Mouse (Mus musculus) neural tube, embryonic 14.5 days (tissue): ENCODE data around the gene Adcy10. TPM values are rescaled to one million over a fixed set of nuclear protein-coding genes. Genes with fewer than 3 reads are reported as not detected.

Experiments used
- ATAC-seq: fragments of 200-750 bp; cut with Nextera tagmentation; 2 replicates; pipeline ENCODE4 v1.8.0; 2017; ENCODE audit warnings: low read depth, mild to moderate bottlenecking, moderate TSS enrichment, moderate library complexity
- H3K27ac ChIP-seq: fragments of 300-500 bp; sonication (generic); 2 replicates; pipeline ENCODE4 v1.5.1; 2014; ENCODE audit warnings: low read depth, mild to moderate bottlenecking, control low read depth, low read length, moderate library complexity, mixed read lengths
- H3K27me3 ChIP-seq: fragments of 300-500 bp; sonication (generic); 2 replicates; pipeline ENCODE4 v1.6.1; 2014; ENCODE audit warnings: low read length; ENCODE audit not compliant: control insufficient read depth, insufficient read depth
- H3K36me3 ChIP-seq: fragments of 300-500 bp; sonication (generic); 2 replicates; pipeline ENCODE4 v1.6.1; 2014; ENCODE audit warnings: low read length, mixed read lengths; ENCODE audit not compliant: control insufficient read depth, insufficient read depth
- H3K4me1 ChIP-seq: fragments of 300-500 bp; sonication (generic); 2 replicates; pipeline ENCODE4 v1.6.1; 2014; ENCODE audit warnings: low read length; ENCODE audit not compliant: control insufficient read depth, insufficient read depth
- H3K4me2 ChIP-seq: fragments of 300-500 bp; sonication (generic); 2 replicates; pipeline ENCODE4 v1.6.1; 2014; ENCODE audit warnings: mild to moderate bottlenecking, low read depth, low read length, control low read depth
- H3K4me3 ChIP-seq: fragments of 300-500 bp; sonication (generic); 2 replicates; pipeline ENCODE4 v1.5.1; 2014; ENCODE audit warnings: low read depth, low read length, control low read depth, mixed read lengths
- H3K9ac ChIP-seq: fragments of 300-500 bp; sonication (generic); replicated peaks from 2 replicates; pipeline ENCODE4 v1.6.1; 2014; ENCODE audit warnings: low read depth, mild to moderate bottlenecking, control low read depth, low read length, mixed read lengths
- H3K9me3 ChIP-seq: fragments of 300-500 bp; sonication (generic); 2 replicates; pipeline ENCODE4 v1.6.1; 2016; ENCODE audit warnings: low read length; ENCODE audit not compliant: control insufficient read depth
- WGBS: fragments of 180-500 bp; shearing (Covaris S2); extraction: QIAGEN DNeasy Blood & Tissue Kit; methylation state at CpG from one replicate; pipeline ENCODE4 v1.1.7; 2014; 5-methylcytosine and 5-hydroxymethylcytosine counted together
- polyA plus RNA-seq: library from polyadenylated mRNA; unstranded; fragments of >200 nt; fragmentation: Nextera tagmentation; extraction: Ambion mirVana; gene quantifications from 2 replicates; pipeline ENCODE4 v1.2.1, GENCODE M21; 2014

Gene Adcy10
- polyA plus RNA-seq, 1 experiment from 2014 or later = 0.28 TPM

DNA sequence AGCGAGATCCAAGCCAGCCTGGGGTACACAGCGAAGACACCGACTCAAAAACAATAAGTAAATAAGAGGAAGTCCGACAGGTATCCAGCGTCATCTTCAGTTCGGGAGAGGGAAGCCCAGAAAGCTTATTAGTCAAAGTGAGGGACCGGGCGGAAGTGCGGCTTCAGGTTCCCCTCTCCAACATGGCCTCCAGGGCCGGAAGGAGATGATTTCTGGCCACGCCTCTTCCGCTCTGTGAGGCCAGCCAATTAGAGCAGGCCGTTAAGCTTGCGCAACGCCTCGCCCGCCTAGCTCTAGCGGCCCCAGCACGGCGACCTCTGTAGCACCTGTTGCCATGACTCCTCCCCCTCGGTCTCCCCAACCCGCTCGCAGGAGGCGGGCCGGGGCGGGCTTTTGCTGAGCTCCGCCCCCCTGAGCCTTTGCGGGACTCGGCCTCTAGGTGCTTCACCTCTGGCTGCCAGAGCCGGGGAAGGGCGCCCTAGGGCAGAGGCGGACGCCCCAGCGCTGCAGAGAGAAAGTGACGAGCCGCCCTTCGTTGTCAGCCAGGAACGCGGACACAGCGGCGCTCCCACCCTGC, 24.1 kb upstream of the Adcy10 start:
- peak overlapping the region; percentile 92 for H3K4me2 ChIP-seq
- peak; percentile 98 for ATAC-seq
- no peaks in the 10 kb centered on the region for H3K36me3 ChIP-seq
- H3K4me1 ChIP-seq = peaks cover 4% of the 10 kb centered on the region; the same call in 1 of the 2 replicates
- peak overlapping the region; percentile 94 for H3K4me3 ChIP-seq
- under 1% methylated on average over 41 of the region's 41 CpGs for WGBS
- no peaks in the 10 kb centered on the region for H3K27me3 ChIP-seq
- H3K9ac ChIP-seq = peak overlapping the region; percentile 74
- H3K9me3 ChIP-seq = no peaks in the 10 kb centered on the region
- peak overlapping the region; percentile 98 for H3K27ac ChIP-seq

GRCm38 (mm10) chr1:165461681-165462080, 23.3 kb upstream of the Adcy10 start:
- peak overlapping the region; percentile 94 for H3K4me3 ChIP-seq
- WGBS = 3% methylated on average over 9 of the region's 9 CpGs
- no peaks in the 10 kb centered on the region for H3K27me3 ChIP-seq
- no peak for ATAC-seq
- H3K9me3 ChIP-seq = no peaks in the 10 kb centered on the region
- no peaks in the 10 kb centered on the region for H3K36me3 ChIP-seq
- peak overlapping the region; percentile 66 for H3K9ac ChIP-seq
- peaks cover 4% of the 10 kb centered on the region; the same call in 1 of the 2 replicates for H3K4me1 ChIP-seq
- peak overlapping the region; percentile 66; the same call in 1 of the 2 replicates for H3K27ac ChIP-seq
- peak overlapping the region; percentile 80 for H3K4me2 ChIP-seq

- no peak overlapping the region for H3K4me3 ChIP-seq
- H3K4me1 ChIP-seq = peaks cover 4% of the 10 kb centered on the region; the same call in 1 of the 2 replicates
- no peak overlapping the region for H3K9ac ChIP-seq
- no peaks in the 10 kb centered on the region for H3K9me3 ChIP-seq
- H3K27me3 ChIP-seq = no peaks in the 10 kb centered on the region
- H3K36me3 ChIP-seq = no peaks in the 10 kb centered on the region
- no peak overlapping the region for H3K27ac ChIP-seq
- WGBS = 92% methylated on average over 1 of the region's 1 CpGs
- no peak overlapping the region for H3K4me2 ChIP-seq
- ATAC-seq = no peak
These were observed 22.1 kb upstream of the Adcy10 start for GRCm38 (mm10) chr1:165462861-165463260.

GRCm38 (mm10) chr1:165464574-165464973, 20.4 kb upstream of the Adcy10 start:
- H3K4me3 ChIP-seq = no peak overlapping the region
- no peaks in the 10 kb centered on the region for H3K36me3 ChIP-seq
- H3K27ac ChIP-seq = no peak overlapping the region
- H3K27me3 ChIP-seq = no peaks in the 10 kb centered on the region
- 88% methylated on average over 3 of the region's 3 CpGs for WGBS
- H3K9ac ChIP-seq = no peak overlapping the region
- peaks cover 4% of the 10 kb centered on the region; the same call in 1 of the 2 replicates for H3K4me1 ChIP-seq
- no peak for ATAC-seq
- no peaks in the 10 kb centered on the region for H3K9me3 ChIP-seq
- no peak overlapping the region for H3K4me2 ChIP-seq

- ATAC-seq = no peak
- no peak overlapping the region for H3K4me2 ChIP-seq
- H3K9ac ChIP-seq = no peak overlapping the region
- no peaks in the 10 kb centered on the region for H3K27me3 ChIP-seq
- no peaks in the 10 kb centered on the region for H3K9me3 ChIP-seq
- no peak overlapping the region for H3K4me3 ChIP-seq
- no peaks in the 10 kb centered on the region for H3K36me3 ChIP-seq
- H3K27ac ChIP-seq = no peak overlapping the region
- no peaks in the 10 kb centered on the region for H3K4me1 ChIP-seq
These were observed 16.0 kb upstream of the Adcy10 start for GRCm38 (mm10) chr1:165468971-165469370.

DNA sequence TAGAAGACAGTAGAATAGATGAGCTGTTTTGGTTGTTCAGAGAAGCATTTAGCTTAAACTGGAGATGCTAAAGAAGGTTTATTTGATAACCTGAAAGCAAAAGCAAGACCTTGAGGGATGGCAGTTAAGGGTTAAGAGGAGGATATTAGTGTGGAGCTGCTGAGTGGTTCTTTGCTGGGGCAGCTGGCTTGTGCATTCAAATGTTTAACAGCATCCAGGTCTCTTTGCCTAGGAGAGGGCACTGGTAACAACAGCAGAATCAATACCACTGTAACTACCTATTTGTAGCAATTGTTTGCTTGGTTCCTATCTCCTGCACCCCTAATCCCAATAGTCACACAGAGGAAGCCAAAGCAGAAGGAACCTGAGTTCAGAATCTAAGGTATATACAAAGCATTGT, 15.3 kb upstream of the Adcy10 start:
- no peak overlapping the region for H3K9ac ChIP-seq
- H3K4me3 ChIP-seq = no peak overlapping the region
- H3K27me3 ChIP-seq = no peaks in the 10 kb centered on the region
- no peak for ATAC-seq
- no peak overlapping the region for H3K27ac ChIP-seq
- no peaks in the 10 kb centered on the region for H3K9me3 ChIP-seq
- H3K4me1 ChIP-seq = no peaks in the 10 kb centered on the region
- no peaks in the 10 kb centered on the region for H3K36me3 ChIP-seq
- no peak overlapping the region for H3K4me2 ChIP-seq

GRCm38 (mm10) chr1:165471490-165471889, 13.5 kb upstream of the Adcy10 start:
- Histone ChIP-seq H3K4me1 (no peaks in the 10 kb centered on the region), H3K36me3 (no peaks in the 10 kb centered on the region), H3K4me3 (no peak overlapping the region), H3K9ac (no peak overlapping the region), H3K9me3 (no peaks in the 10 kb centered on the region), H3K27ac (no peak overlapping the region), H3K27me3 (no peaks in the 10 kb centered on the region), H3K4me2 (no peak overlapping the region)
- WGBS = 86% methylated on average over 1 of the region's 1 CpGs
- ATAC-seq = no peak

- no peak overlapping the region for H3K4me3 ChIP-seq
- H3K9me3 ChIP-seq = no peaks in the 10 kb centered on the region
- no peak overlapping the region for H3K27ac ChIP-seq
- H3K36me3 ChIP-seq = peaks cover 2% of the 10 kb centered on the region; the same call in 1 of the 2 replicates
- 92% methylated on average over 2 of the region's 2 CpGs for WGBS
- no peak overlapping the region for H3K4me2 ChIP-seq
- H3K9ac ChIP-seq = no peak overlapping the region
- H3K4me1 ChIP-seq = no peaks in the 10 kb centered on the region
- no peaks in the 10 kb centered on the region for H3K27me3 ChIP-seq
- no peak for ATAC-seq
These were observed 1.1 kb downstream of the Adcy10 start for GRCm38 (mm10) chr1:165486108-165486507.

- WGBS = 89% methylated on average over 4 of the region's 4 CpGs
- ATAC-seq = no peak
- Histone ChIP-seq H3K36me3 (no peaks in the 10 kb centered on the region), H3K4me1 (no peaks in the 10 kb centered on the region), H3K27ac (no peak overlapping the region), H3K27me3 (no peaks in the 10 kb centered on the region), H3K4me3 (no peak overlapping the region), H3K9ac (no peak overlapping the region), H3K4me2 (no peak overlapping the region), H3K9me3 (no peaks in the 10 kb centered on the region)
These were observed 4.2 kb downstream of the Adcy10 start for GRCm38 (mm10) chr1:165489197-165489596.
